Mouse (Mus musculus): Measurements from ENCODE around the gene Ncoa7. TPM values are rescaled to one million over a fixed set of nuclear protein-coding genes. Genes with fewer than 3 reads are reported as not detected.
A peak's percentile ranks its signal among the peaks of the same experiment; 100 is the strongest.

Ncoa7 gene
- 16.8 and 19.1 TPM in 2 replicates for polyA plus RNA-seq (2014; fragmentation: Nextera tagmentation; extraction: Ambion mirVana)

- H3K9me3 ChIP-seq (ENCODE audit: control insufficient read depth, low read length): no peaks in the 10 kb centered on the region
- H3K27me3 ChIP-seq (ENCODE audit: control insufficient read depth, insufficient read depth, low read length): no peaks in the 10 kb centered on the region
- under 1% methylated on average over 61 of the region's 89 CpGs for WGBS
- peak within 1 kb of the TSS; percentile 82 for H3K4me3 ChIP-seq (ENCODE audit: low read length)
- no peaks in the 10 kb centered on the region for H3K36me3 ChIP-seq (ENCODE audit: control insufficient read depth, insufficient read depth, low read length)
- ATAC-seq (ENCODE audit: low FRiP score, low TSS enrichment): peak; percentile 95
- H3K9ac ChIP-seq (ENCODE audit: low read depth, low read length): peak within 1 kb of the TSS; percentile 84
- H3K27ac ChIP-seq (ENCODE audit: low read depth, low read length): peak within 1 kb of the TSS; percentile 96
- no peaks in the 10 kb centered on the region for H3K4me1 ChIP-seq (ENCODE audit: control insufficient read depth, insufficient read depth, low read length)
- H3K4me2 ChIP-seq (replicated peaks; ENCODE audit: low read depth, low read length): peak within 1 kb of the TSS; percentile 50
Observed at GRCm38 (mm10) chr10:30802681-30803586, at the start of gene Ncoa7. Ncoa7 (minus strand) TSS chr10:30803326.

GRCm38 (mm10) chr10:30845101-30845825 lies 42.1 kb upstream of the Ncoa7 start:
- 17% methylated on average over 13 of the region's 13 CpGs for WGBS
- Histone ChIP-seq H3K27me3 (ENCODE audit: control insufficient read depth, insufficient read depth, low read length) (peaks cover 4% of the 10 kb centered on the region; the same call in 1 of the 2 replicates), H3K4me2 (replicated peaks; ENCODE audit: low read depth, low read length) (0 out of 2 replicates have a peak overlapping the region, but pooled peaks have one; percentile 69), H3K9ac (ENCODE audit: low read depth, low read length) (no peak overlapping the region), H3K36me3 (ENCODE audit: control insufficient read depth, insufficient read depth, low read length) (no peaks in the 10 kb centered on the region), H3K9me3 (ENCODE audit: control insufficient read depth, low read length) (no peaks in the 10 kb centered on the region), H3K4me1 (ENCODE audit: control insufficient read depth, insufficient read depth, low read length) (peaks cover 12% of the 10 kb centered on the region; the same call in 1 of the 2 replicates), H3K4me3 (ENCODE audit: low read length) (no peak overlapping the region), H3K27ac (ENCODE audit: low read depth, low read length) (no peak overlapping the region)
- no peak for ATAC-seq (ENCODE audit: low FRiP score, low TSS enrichment)

GRCm38 (mm10) chr10:30844191-30845010 lies 41.3 kb upstream of the Ncoa7 start:
- peak overlapping the region; percentile 59 for H3K4me3 ChIP-seq (ENCODE audit: low read length)
- no peaks in the 10 kb centered on the region for H3K9me3 ChIP-seq (ENCODE audit: control insufficient read depth, low read length)
- 3% methylated on average over 30 of the region's 30 CpGs for WGBS
- peak overlapping the region; percentile 51 for H3K27ac ChIP-seq (ENCODE audit: low read depth, low read length)
- no peaks in the 10 kb centered on the region for H3K36me3 ChIP-seq (ENCODE audit: control insufficient read depth, insufficient read depth, low read length)
- H3K27me3 ChIP-seq (ENCODE audit: control insufficient read depth, insufficient read depth, low read length): peaks cover 4% of the 10 kb centered on the region; the same call in 1 of the 2 replicates
- peak overlapping the region; percentile 69 for H3K4me2 ChIP-seq (replicated peaks; ENCODE audit: low read depth, low read length)
- peaks cover 12% of the 10 kb centered on the region; the same call in 1 of the 2 replicates for H3K4me1 ChIP-seq (ENCODE audit: control insufficient read depth, insufficient read depth, low read length)
- peak; percentile 36 for ATAC-seq (ENCODE audit: low FRiP score, low TSS enrichment)
- peak overlapping the region; percentile 44 for H3K9ac ChIP-seq (ENCODE audit: low read depth, low read length)

GRCm38 (mm10) chr10:30843438-30844190 lies 40.5 kb upstream of the Ncoa7 start:
- H3K9me3 ChIP-seq (ENCODE audit: control insufficient read depth, low read length): no peaks in the 10 kb centered on the region
- H3K36me3 ChIP-seq (ENCODE audit: control insufficient read depth, insufficient read depth, low read length): no peaks in the 10 kb centered on the region
- peaks cover 12% of the 10 kb centered on the region; the same call in 1 of the 2 replicates for H3K4me1 ChIP-seq (ENCODE audit: control insufficient read depth, insufficient read depth, low read length)
- ATAC-seq (ENCODE audit: low FRiP score, low TSS enrichment): peak; percentile 23
- peak overlapping the region; percentile 65 for H3K27ac ChIP-seq (ENCODE audit: low read depth, low read length)
- H3K27me3 ChIP-seq (ENCODE audit: control insufficient read depth, insufficient read depth, low read length): peaks cover 4% of the 10 kb centered on the region; the same call in 1 of the 2 replicates
- H3K4me2 ChIP-seq (replicated peaks; ENCODE audit: low read depth, low read length): peak overlapping the region; percentile 69
- H3K9ac ChIP-seq (ENCODE audit: low read depth, low read length): peak overlapping the region; percentile 44
- under 1% methylated on average over 21 of the region's 21 CpGs for WGBS
- H3K4me3 ChIP-seq (ENCODE audit: low read length): peak overlapping the region; percentile 59

- Histone ChIP-seq H3K27me3 (ENCODE audit: control insufficient read depth, insufficient read depth, low read length) (peaks cover 4% of the 10 kb centered on the region; the same call in 1 of the 2 replicates), H3K4me1 (ENCODE audit: control insufficient read depth, insufficient read depth, low read length) (peaks cover 12% of the 10 kb centered on the region; the same call in 1 of the 2 replicates), H3K9ac (ENCODE audit: low read depth, low read length) (peak within 1 kb of the TSS; percentile 44), H3K4me3 (ENCODE audit: low read length) (peak within 1 kb of the TSS; percentile 59), H3K27ac (ENCODE audit: low read depth, low read length) (peak within 1 kb of the TSS; percentile 65), H3K9me3 (ENCODE audit: control insufficient read depth, low read length) (no peaks in the 10 kb centered on the region), H3K4me2 (replicated peaks; ENCODE audit: low read depth, low read length) (peak within 1 kb of the TSS; percentile 69), H3K36me3 (ENCODE audit: control insufficient read depth, insufficient read depth, low read length) (no peaks in the 10 kb centered on the region)
- under 1% methylated on average over 69 of the region's 70 CpGs for WGBS
- peak; percentile 98 for ATAC-seq (ENCODE audit: low FRiP score, low TSS enrichment)
Observed at GRCm38 (mm10) chr10:30842643-30843437, 39.7 kb upstream of the Ncoa7 start, which contains the start of gene Hey2. Hey2 (minus strand) TSS chr10:30842801.

- peaks cover 4% of the 10 kb centered on the region; the same call in 1 of the 2 replicates for H3K27me3 ChIP-seq (ENCODE audit: control insufficient read depth, insufficient read depth, low read length)
- H3K9me3 ChIP-seq (ENCODE audit: control insufficient read depth, low read length): no peaks in the 10 kb centered on the region
- peak overlapping the region; percentile 69 for H3K4me2 ChIP-seq (replicated peaks; ENCODE audit: low read depth, low read length)
- ATAC-seq (ENCODE audit: low FRiP score, low TSS enrichment): peak; percentile 51
- under 1% methylated on average over 29 of the region's 29 CpGs for WGBS
- peak overlapping the region; percentile 44; the same call in 1 of the 2 replicates for H3K9ac ChIP-seq (ENCODE audit: low read depth, low read length)
- peaks cover 12% of the 10 kb centered on the region; the same call in 1 of the 2 replicates for H3K4me1 ChIP-seq (ENCODE audit: control insufficient read depth, insufficient read depth, low read length)
- no peak overlapping the region for H3K27ac ChIP-seq (ENCODE audit: low read depth, low read length)
- H3K4me3 ChIP-seq (ENCODE audit: low read length): peak overlapping the region; percentile 59
- H3K36me3 ChIP-seq (ENCODE audit: control insufficient read depth, insufficient read depth, low read length): no peaks in the 10 kb centered on the region
Observed at GRCm38 (mm10) chr10:30842228-30842627, 39.1 kb upstream of the Ncoa7 start.

- no peak for ATAC-seq (ENCODE audit: low FRiP score, low TSS enrichment)
- Histone ChIP-seq H3K27me3 (ENCODE audit: control insufficient read depth, insufficient read depth, low read length) (no peaks in the 10 kb centered on the region), H3K9ac (ENCODE audit: low read depth, low read length) (no peak overlapping the region), H3K36me3 (ENCODE audit: control insufficient read depth, insufficient read depth, low read length) (no peaks in the 10 kb centered on the region), H3K27ac (ENCODE audit: low read depth, low read length) (no peak overlapping the region), H3K4me2 (replicated peaks; ENCODE audit: low read depth, low read length) (no peak overlapping the region), H3K4me3 (ENCODE audit: low read length) (no peak overlapping the region; the same call in 1 of the 2 replicates), H3K9me3 (ENCODE audit: control insufficient read depth, low read length) (no peaks in the 10 kb centered on the region), H3K4me1 (ENCODE audit: control insufficient read depth, insufficient read depth, low read length) (peaks cover 12% of the 10 kb centered on the region; the same call in 1 of the 2 replicates)
- 65% methylated on average over 5 of the region's 5 CpGs for WGBS
Observed at GRCm38 (mm10) chr10:30840824-30841223, 37.7 kb upstream of the Ncoa7 start.

Data from kidney, embryonic 14.5 days (tissue).